Mouse (Mus musculus) thymus, adult 2 months (tissue): ENCODE results near the gene Exog. TPM values are rescaled to one million over a fixed set of nuclear protein-coding genes. Genes with fewer than 3 reads are reported as not detected.
A peak's percentile ranks its signal among the peaks of the same experiment; 100 is the strongest.

Experiments used
- DNase-seq: peaks from one replicate; pipeline ENCODE4 v3.0.0; 2021
- H3K27ac ChIP-seq: fragments of 200-500 bp; 2 replicates; pipeline ENCODE4 v1.5.1; 2012; ENCODE audit warnings: low read length, control low read depth; ENCODE audit not compliant: control insufficient read depth, insufficient read depth
- H3K27me3 ChIP-seq: fragments of 200-500 bp; 2 replicates; pipeline ENCODE4 v1.6.1; 2012; ENCODE audit warnings: mild to moderate bottlenecking, low read length, moderate library complexity, mixed read lengths; ENCODE audit not compliant: control insufficient read depth, insufficient read depth
- H3K36me3 ChIP-seq: fragments of 200-500 bp; 2 replicates; pipeline ENCODE4 v1.6.1; 2012; ENCODE audit warnings: mild to moderate bottlenecking, low read length, moderate library complexity; ENCODE audit not compliant: control insufficient read depth, insufficient read depth
- H3K4me1 ChIP-seq: fragments of 200-500 bp; replicated peaks from 2 replicates; pipeline ENCODE4 v1.6.1; 2012; ENCODE audit warnings: low read length; ENCODE audit not compliant: control insufficient read depth, insufficient read depth
- H3K4me3 ChIP-seq: fragments of 200-500 bp; 2 replicates; pipeline ENCODE4 v1.5.1; 2012; ENCODE audit warnings: mild to moderate bottlenecking, low read length, control low read depth, moderate library complexity; ENCODE audit not compliant: control insufficient read depth, insufficient read depth
- CTCF ChIP-seq: fragments of 200-500 bp; IDR thresholded peaks from 2 replicates; pipeline ENCODE4 v1.5.1; 2012; ENCODE audit warnings: mild to moderate bottlenecking, control low read depth, low read length, moderate library complexity, borderline replicate concordance; ENCODE audit not compliant: control insufficient read depth, poor library complexity, insufficient read depth; ENCODE audit errors: extremely low read depth
- POLR2A ChIP-seq: fragments of 200-500 bp; IDR thresholded peaks from 2 replicates; pipeline ENCODE4 v1.6.1; 2012; ENCODE audit warnings: mild to moderate bottlenecking, low read length, control low read depth, moderate library complexity; ENCODE audit not compliant: control insufficient read depth, poor library complexity, insufficient read depth; ENCODE audit errors: extremely low read depth
- WGBS: fragments of 180-500 bp; shearing (Covaris S2); methylation state at CpG from one replicate; pipeline ENCODE4 v1.1.7; 2018; 5-methylcytosine and 5-hydroxymethylcytosine counted together
- polyA plus RNA-seq: library from polyadenylated mRNA; depleted of rRNA; stranded (reverse); fragments of >200 nt; gene quantifications from 2 replicates; pipeline ENCODE4 v1.2.3, GENCODE M21; 2012

Gene Exog
- polyA plus RNA-seq, 1 experiment = 9.2 TPM

DNA sequence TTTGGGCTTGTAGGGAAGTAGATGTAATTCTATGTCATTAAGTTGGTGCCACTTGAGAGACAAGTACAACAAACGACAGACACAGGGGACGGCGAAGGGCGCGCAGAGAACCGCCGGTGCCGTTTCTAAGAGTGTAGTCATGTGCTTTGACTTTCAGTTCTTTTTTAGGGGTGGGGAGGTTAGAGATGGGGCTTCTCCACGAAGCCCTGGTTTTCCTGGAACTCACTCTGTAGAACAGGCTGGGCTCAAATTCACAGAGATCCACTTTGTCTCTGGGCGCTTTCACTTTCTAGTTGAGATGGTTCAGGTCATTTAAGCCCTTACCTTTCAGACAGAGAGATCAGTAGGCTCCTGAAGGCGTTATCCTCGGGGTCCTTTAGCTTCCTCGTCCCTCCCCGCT, 11.2 kb downstream of the Exog start:
- Histone ChIP-seq H3K27ac (no peak overlapping the region), H3K4me1 (peaks cover 11% of the 10 kb centered on the region), H3K27me3 (no peaks in the 10 kb centered on the region), H3K36me3 (peaks cover 4% of the 10 kb centered on the region), H3K4me3 (no peak overlapping the region)
- 80% methylated on average over 14 of the region's 14 CpGs for WGBS
- DNase-seq = no peak
- TF ChIP-seq CTCF = no peak

DNA sequence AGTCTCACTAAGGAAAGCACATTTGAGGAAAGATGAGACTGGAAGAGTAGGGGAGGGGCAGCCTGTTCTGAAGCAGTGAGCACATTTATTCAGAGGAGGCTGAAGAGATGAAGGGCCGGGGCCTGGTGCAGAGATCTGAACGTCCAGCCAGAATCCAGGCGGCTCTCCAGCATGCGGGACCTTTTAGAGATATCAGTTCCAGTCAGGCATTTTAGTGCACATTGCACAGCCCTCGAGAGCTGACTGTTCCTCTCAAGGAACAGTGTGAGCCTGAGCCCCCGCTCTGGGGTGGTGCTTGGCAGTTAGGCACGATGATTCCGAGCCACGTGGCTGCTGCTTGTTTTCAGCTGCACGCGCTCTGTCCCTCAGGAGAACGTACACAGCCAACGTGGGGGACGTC, 12.4 kb downstream of the Exog start:
- peaks cover under 1% of the 10 kb centered on the region; the same call in 1 of the 2 replicates for H3K36me3 ChIP-seq
- TF ChIP-seq POLR2A (no peak), CTCF (no peak)

DNA sequence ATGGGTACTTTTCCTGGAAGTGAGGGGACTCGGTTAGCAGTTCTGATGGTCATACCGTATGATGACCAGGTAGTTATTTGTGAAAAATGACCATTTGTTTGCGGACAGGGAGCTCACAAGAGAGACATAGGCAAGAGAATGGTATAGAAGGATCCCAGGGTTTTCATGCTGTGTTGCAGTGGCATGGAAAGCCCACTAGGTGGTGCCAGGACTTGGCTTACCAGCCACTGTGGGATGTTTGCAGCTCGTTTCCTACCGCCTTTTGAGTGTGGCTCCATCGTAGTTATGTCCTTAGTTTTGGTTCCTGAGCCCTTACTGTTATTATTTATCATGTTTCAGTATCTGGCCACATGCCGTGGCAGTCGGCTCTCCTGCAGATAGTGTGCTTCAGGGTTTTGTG, 15.7 kb downstream of the Exog start:
- Histone ChIP-seq H3K27ac (no peak overlapping the region), H3K4me1 (peaks cover 29% of the 10 kb centered on the region), H3K27me3 (no peaks in the 10 kb centered on the region), H3K36me3 (peaks cover 17% of the 10 kb centered on the region), H3K4me3 (no peak overlapping the region)
- TF ChIP-seq POLR2A = no peak
- peak; percentile 73; the same call in 1 of the 2 replicates for TF ChIP-seq CTCF
- peak; percentile 76 for DNase-seq
- WGBS = 48% methylated on average over 8 of the region's 8 CpGs

More for the DNA sequence above, 12.4 kb downstream of the Exog start:
- H3K27ac ChIP-seq = no peak overlapping the region
- 95% methylated on average over 14 of the region's 14 CpGs for WGBS
- DNase-seq = no peak
- H3K4me1 ChIP-seq = peaks cover 11% of the 10 kb centered on the region
- H3K27me3 ChIP-seq = no peaks in the 10 kb centered on the region
- H3K4me3 ChIP-seq = no peak overlapping the region

DNA sequence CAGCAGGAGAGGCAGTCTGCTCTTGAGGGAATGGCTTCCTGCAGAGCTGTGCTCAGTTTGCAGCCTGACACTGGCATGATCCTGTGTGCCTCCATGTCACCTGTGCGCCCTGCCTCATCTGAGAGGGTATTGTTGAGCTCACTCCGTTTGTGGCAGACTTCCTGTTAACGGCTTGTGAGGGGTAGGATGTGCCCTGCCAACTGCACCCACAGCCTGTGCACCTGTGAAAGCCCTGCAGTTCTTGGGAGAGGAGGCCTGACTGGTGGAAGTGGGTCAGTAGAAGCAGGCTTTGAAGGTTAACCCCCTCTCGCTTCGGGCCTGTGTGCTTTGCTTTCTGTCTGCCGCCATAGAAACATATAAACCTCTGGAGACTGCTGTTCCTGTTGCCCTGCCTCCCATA, 20.3 kb downstream of the Exog start:
- Histone ChIP-seq H3K27me3 (no peaks in the 10 kb centered on the region), H3K27ac (peak overlapping the region; percentile 99), H3K4me1 (peaks cover 55% of the 10 kb centered on the region), H3K36me3 (peaks cover 17% of the 10 kb centered on the region), H3K4me3 (peak overlapping the region; percentile 2; the same call in 1 of the 2 replicates)
- WGBS = 5% methylated on average over 6 of the region's 6 CpGs
- peak; percentile 80 for DNase-seq
- TF ChIP-seq CTCF = no peak
- TF ChIP-seq POLR2A = peak; percentile 49; the same call in 1 of the 2 replicates

DNA sequence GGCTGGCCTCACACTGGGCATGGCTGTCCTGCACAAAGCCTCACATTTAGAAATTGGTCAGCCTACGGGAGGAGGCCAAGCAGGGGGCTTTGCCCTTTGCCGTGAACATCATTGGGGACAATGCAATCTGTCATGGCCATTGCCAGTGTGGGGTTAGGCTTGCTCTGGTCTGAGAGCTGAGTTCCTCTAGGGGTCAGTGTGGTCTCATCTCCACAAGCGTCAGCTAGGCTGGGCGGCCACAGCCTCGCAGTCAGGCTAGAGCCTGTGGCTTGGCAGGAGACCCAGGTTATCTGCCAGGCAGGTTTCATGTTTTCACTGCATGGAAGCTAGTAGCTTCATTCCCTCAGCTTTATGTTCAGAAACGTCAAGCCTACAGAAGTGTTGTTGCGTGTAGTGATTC, 20.9 kb downstream of the Exog start:
- Histone ChIP-seq H3K27ac (peak overlapping the region; percentile 96), H3K36me3 (peaks cover 17% of the 10 kb centered on the region), H3K4me1 (peaks cover 60% of the 10 kb centered on the region), H3K27me3 (no peaks in the 10 kb centered on the region), H3K4me3 (peak overlapping the region; percentile 2)
- DNase-seq = peak; percentile 49
- no peak for TF ChIP-seq CTCF
- WGBS = 68% methylated on average over 7 of the region's 7 CpGs

DNA sequence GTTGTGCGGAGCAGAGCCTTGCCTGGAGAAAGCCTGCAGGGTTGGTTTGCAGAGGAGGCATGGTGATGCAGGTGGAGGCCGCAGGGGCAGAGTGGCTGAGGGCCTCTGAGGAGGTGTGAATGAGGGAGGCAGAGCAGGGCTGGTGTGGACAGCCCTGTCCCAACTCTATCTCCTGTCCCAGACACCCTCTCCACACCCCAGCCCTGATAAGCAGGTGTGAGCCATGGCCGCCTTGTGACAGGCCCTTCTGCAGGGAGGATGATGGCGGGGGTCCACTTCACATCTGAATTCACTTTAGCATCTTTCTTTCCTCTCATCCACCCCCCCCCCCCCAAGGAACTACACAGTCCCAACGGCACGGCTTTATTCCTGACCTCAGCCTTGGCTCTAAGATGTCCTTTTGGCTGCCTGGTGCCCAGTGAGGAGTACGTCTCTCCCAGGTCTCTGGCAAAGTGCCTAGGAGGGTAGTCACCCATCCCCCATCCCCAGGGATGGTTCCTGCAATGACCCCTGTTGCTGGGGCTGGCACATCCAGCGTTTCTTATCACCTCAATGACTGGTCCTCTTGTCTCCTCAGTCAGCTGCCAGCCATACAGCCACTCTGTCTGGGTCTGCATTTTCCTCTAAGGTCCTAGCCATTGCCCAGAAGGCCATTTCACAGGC, 25.1 kb downstream of the Exog start:
- H3K4me3 ChIP-seq = no peak overlapping the region
- 92% methylated on average over 8 of the region's 8 CpGs for WGBS
- DNase-seq = no peak
- no peak overlapping the region for H3K27ac ChIP-seq
- no peaks in the 10 kb centered on the region for H3K27me3 ChIP-seq
- no peak for TF ChIP-seq CTCF
- no peak for TF ChIP-seq POLR2A
- H3K36me3 ChIP-seq = no peaks in the 10 kb centered on the region
- peaks cover 46% of the 10 kb centered on the region for H3K4me1 ChIP-seq

DNA sequence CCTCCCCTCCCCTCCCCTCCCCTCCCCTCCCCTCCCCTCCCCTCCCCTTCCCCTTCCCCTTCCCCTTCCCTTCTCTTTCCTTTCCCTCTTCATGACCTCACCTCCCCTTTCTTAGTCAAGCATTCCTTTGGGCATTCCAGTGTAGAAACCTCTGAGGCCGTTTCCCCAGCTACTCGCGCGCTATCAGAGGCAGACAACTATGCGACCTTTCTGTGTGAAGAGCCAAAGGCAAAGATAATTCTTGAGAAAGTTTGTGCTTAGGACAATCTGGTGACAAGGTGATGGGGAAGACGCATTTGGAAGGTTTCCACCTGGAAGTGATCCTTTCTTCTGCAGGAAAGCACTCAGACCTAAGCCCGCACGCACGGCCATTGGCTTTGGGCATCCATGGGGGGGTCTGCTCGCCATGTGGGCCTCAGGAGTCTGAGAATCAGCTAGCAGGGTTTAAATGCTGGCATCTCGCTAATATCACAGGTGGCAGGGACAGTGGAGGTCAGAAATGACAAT, 27.7 kb downstream of the Exog start:
- H3K27me3 ChIP-seq = no peaks in the 10 kb centered on the region
- peaks cover 38% of the 10 kb centered on the region for H3K4me1 ChIP-seq
- no peak for DNase-seq
- no peaks in the 10 kb centered on the region for H3K36me3 ChIP-seq
- H3K4me3 ChIP-seq = no peak overlapping the region
- no peak overlapping the region for H3K27ac ChIP-seq
- WGBS = 98% methylated on average over 11 of the region's 11 CpGs
- no peak for TF ChIP-seq POLR2A
- TF ChIP-seq CTCF = no peak
